Mouse (Mus musculus) midbrain, embryonic 16.5 days (tissue): ENCODE measurements at regions not wholly inside any gene's neighbourhood (a gene's known extent, or its start where the extent isn't known, plus 50 kb on each side); places are given as distances from the start of the nearest gene placed in this dataset.

Source experiments
- ATAC-seq: fragments of 200-750 bp; cut with Nextera tagmentation; 2 replicates; pipeline ENCODE4 v1.8.0; 2017; ENCODE audit warnings: moderate TSS enrichment
- H3K27ac ChIP-seq: fragments of 300-500 bp; sonication (generic); 2 replicates; pipeline ENCODE4 v1.5.1; 2014; ENCODE audit warnings: mild to moderate bottlenecking, low read length, mixed read lengths
- H3K27me3 ChIP-seq: fragments of 300-500 bp; sonication (generic); 2 replicates; pipeline ENCODE4 v1.6.1; 2014; ENCODE audit warnings: low read depth, low read length, mixed read lengths; ENCODE audit not compliant: control insufficient read depth, insufficient read depth
- H3K36me3 ChIP-seq: fragments of 300-500 bp; sonication (generic); 2 replicates; pipeline ENCODE4 v1.6.1; 2014; ENCODE audit warnings: mild to moderate bottlenecking, low read length, moderate library complexity, mixed read lengths; ENCODE audit not compliant: control insufficient read depth, insufficient read depth
- H3K4me1 ChIP-seq: fragments of 300-500 bp; sonication (generic); 2 replicates; pipeline ENCODE4 v1.6.1; 2014; ENCODE audit warnings: mild to moderate bottlenecking, low read length, mixed read lengths; ENCODE audit not compliant: control insufficient read depth, insufficient read depth
- H3K4me2 ChIP-seq: fragments of 300-500 bp; sonication (generic); 2 replicates; pipeline ENCODE4 v1.6.1; 2014; ENCODE audit warnings: mild to moderate bottlenecking, low read length, mixed read lengths
- H3K4me3 ChIP-seq: fragments of 300-500 bp; sonication (generic); 2 replicates; pipeline ENCODE4 v1.5.1; 2014; ENCODE audit warnings: low read depth, mild to moderate bottlenecking, low read length, moderate library complexity, mixed read lengths
- H3K9ac ChIP-seq: fragments of 300-500 bp; sonication (generic); 2 replicates; pipeline ENCODE4 v1.6.1; 2014; ENCODE audit warnings: low read depth, low read length, mixed read lengths
- H3K9me3 ChIP-seq: fragments of 300-500 bp; sonication (generic); replicated peaks from 2 replicates; pipeline ENCODE4 v1.6.1; 2014; ENCODE audit warnings: mild to moderate bottlenecking, low read length, mixed read lengths; ENCODE audit not compliant: control insufficient read depth, poor library complexity, severe bottlenecking
- WGBS: fragments of 180-500 bp; shearing (Covaris S2); extraction: QIAGEN DNeasy Blood & Tissue Kit; methylation state at CpG from one replicate; pipeline ENCODE4 v1.1.7; 2014; 5-methylcytosine and 5-hydroxymethylcytosine counted together

GRCm38 (mm10) chr9:46434700-46435099 is 114.9 kb upstream of the 4931429L15Rik start:
- no peaks in the 10 kb centered on the region; the same call in 1 of the 2 replicates for H3K4me1 ChIP-seq
- H3K4me3 ChIP-seq, result no peak overlapping the region
- no peak overlapping the region for H3K27ac ChIP-seq
- WGBS, result 49% methylated on average over 3 of the region's 3 CpGs
- ATAC-seq, result no peak
- H3K36me3 ChIP-seq, result no peaks in the 10 kb centered on the region
- no peaks in the 10 kb centered on the region for H3K27me3 ChIP-seq
- H3K9ac ChIP-seq, result no peak overlapping the region
- peaks cover 4% of the 10 kb centered on the region; the same call in 1 of the 2 replicates for H3K9me3 ChIP-seq
- no peak overlapping the region for H3K4me2 ChIP-seq

- no peak overlapping the region for H3K4me2 ChIP-seq
- H3K4me3 ChIP-seq, result no peak overlapping the region
- H3K36me3 ChIP-seq, result no peaks in the 10 kb centered on the region
- no peak for ATAC-seq
- H3K9me3 ChIP-seq, result peaks cover 4% of the 10 kb centered on the region; the same call in 1 of the 2 replicates
- no peaks in the 10 kb centered on the region for H3K4me1 ChIP-seq
- H3K27ac ChIP-seq, result no peak overlapping the region
- WGBS, result 75% methylated on average over 5 of the region's 5 CpGs
- H3K9ac ChIP-seq, result no peak overlapping the region
- no peaks in the 10 kb centered on the region for H3K27me3 ChIP-seq
Measured at GRCm38 (mm10) chr9:46433716-46434115, 113.9 kb upstream of the 4931429L15Rik start.

- Histone ChIP-seq H3K4me3 (no peak overlapping the region), H3K27me3 (no peaks in the 10 kb centered on the region), H3K27ac (no peak overlapping the region), H3K9me3 (peaks cover 4% of the 10 kb centered on the region; the same call in 1 of the 2 replicates), H3K9ac (no peak overlapping the region), H3K4me2 (no peak overlapping the region), H3K36me3 (no peaks in the 10 kb centered on the region), H3K4me1 (no peaks in the 10 kb centered on the region)
- no peak for ATAC-seq
- WGBS, result 71% methylated on average over 13 of the region's 13 CpGs
Measured at GRCm38 (mm10) chr9:46431053-46431452, 111.3 kb upstream of the 4931429L15Rik start.

GRCm38 (mm10) chr9:46423184-46423967 is 103.6 kb upstream of the 4931429L15Rik start:
- no peak overlapping the region for H3K4me2 ChIP-seq
- no peak overlapping the region for H3K9ac ChIP-seq
- H3K36me3 ChIP-seq, result no peaks in the 10 kb centered on the region
- 0 out of 2 replicates have a peak, but pooled peaks cover 2% of the 10 kb centered on the region for H3K4me1 ChIP-seq
- H3K27me3 ChIP-seq, result no peaks in the 10 kb centered on the region
- H3K27ac ChIP-seq, result no peak overlapping the region
- no peaks in the 10 kb centered on the region for H3K9me3 ChIP-seq
- H3K4me3 ChIP-seq, result no peak overlapping the region
- ATAC-seq, result no peak
- 71% methylated on average over 12 of the region's 12 CpGs for WGBS

GRCm38 (mm10) chr9:46421688-46422274 is 102.0 kb upstream of the 4931429L15Rik start:
- Histone ChIP-seq H3K36me3 (no peaks in the 10 kb centered on the region), H3K4me1 (0 out of 2 replicates have a peak, but pooled peaks cover 2% of the 10 kb centered on the region), H3K4me3 (no peak overlapping the region), H3K27me3 (no peaks in the 10 kb centered on the region), H3K9ac (no peak overlapping the region), H3K9me3 (no peaks in the 10 kb centered on the region), H3K4me2 (no peak overlapping the region), H3K27ac (no peak overlapping the region)
- no peak for ATAC-seq
- WGBS, result 34% methylated on average over 7 of the region's 7 CpGs

- Histone ChIP-seq H3K9me3 (no peaks in the 10 kb centered on the region), H3K36me3 (no peaks in the 10 kb centered on the region), H3K27me3 (no peaks in the 10 kb centered on the region), H3K4me2 (no peak overlapping the region), H3K4me3 (no peak overlapping the region), H3K27ac (no peak overlapping the region), H3K4me1 (no peaks in the 10 kb centered on the region), H3K9ac (no peak overlapping the region)
- 75% methylated on average over 10 of the region's 10 CpGs for WGBS
- ATAC-seq, result no peak
Measured at GRCm38 (mm10) chr9:46411686-46412085, 91.9 kb upstream of the 4931429L15Rik start.

GRCm38 (mm10) chr9:46408776-46409175 is 89.0 kb upstream of the 4931429L15Rik start:
- Histone ChIP-seq H3K4me3 (no peak overlapping the region), H3K4me1 (no peaks in the 10 kb centered on the region), H3K27me3 (no peaks in the 10 kb centered on the region), H3K4me2 (no peak overlapping the region), H3K9ac (no peak overlapping the region), H3K9me3 (no peaks in the 10 kb centered on the region), H3K27ac (no peak overlapping the region), H3K36me3 (no peaks in the 10 kb centered on the region)
- WGBS, result 73% methylated on average over 10 of the region's 10 CpGs
- no peak for ATAC-seq

- H3K9me3 ChIP-seq, result no peaks in the 10 kb centered on the region
- H3K27me3 ChIP-seq, result no peaks in the 10 kb centered on the region
- no peak overlapping the region for H3K27ac ChIP-seq
- WGBS, result 63% methylated on average over 8 of the region's 8 CpGs
- no peak for ATAC-seq
- no peak overlapping the region for H3K4me3 ChIP-seq
- H3K4me2 ChIP-seq, result no peak overlapping the region
- H3K36me3 ChIP-seq, result no peaks in the 10 kb centered on the region
- H3K4me1 ChIP-seq, result no peaks in the 10 kb centered on the region
- no peak overlapping the region for H3K9ac ChIP-seq
Measured at GRCm38 (mm10) chr9:46406606-46407005, 86.8 kb upstream of the 4931429L15Rik start.

- H3K4me2 ChIP-seq, result no peak overlapping the region
- no peak for ATAC-seq
- no peaks in the 10 kb centered on the region for H3K36me3 ChIP-seq
- 81% methylated on average over 7 of the region's 7 CpGs for WGBS
- no peak overlapping the region for H3K9ac ChIP-seq
- H3K27me3 ChIP-seq, result no peaks in the 10 kb centered on the region
- H3K9me3 ChIP-seq, result no peaks in the 10 kb centered on the region
- H3K4me1 ChIP-seq, result peaks cover 11% of the 10 kb centered on the region
- no peak overlapping the region for H3K27ac ChIP-seq
- no peak overlapping the region for H3K4me3 ChIP-seq
Measured at GRCm38 (mm10) chr9:46396591-46396990, 76.8 kb upstream of the 4931429L15Rik start.
